Mouse (Mus musculus): Measurements from ENCODE around the gene Cdkn2aip. TPM values are rescaled to one million over a fixed set of nuclear protein-coding genes. Genes with fewer than 3 reads are reported as not detected.

Cdkn2aip gene
- polyA plus RNA-seq, 1 experiment, result 18.5 TPM

DNA sequence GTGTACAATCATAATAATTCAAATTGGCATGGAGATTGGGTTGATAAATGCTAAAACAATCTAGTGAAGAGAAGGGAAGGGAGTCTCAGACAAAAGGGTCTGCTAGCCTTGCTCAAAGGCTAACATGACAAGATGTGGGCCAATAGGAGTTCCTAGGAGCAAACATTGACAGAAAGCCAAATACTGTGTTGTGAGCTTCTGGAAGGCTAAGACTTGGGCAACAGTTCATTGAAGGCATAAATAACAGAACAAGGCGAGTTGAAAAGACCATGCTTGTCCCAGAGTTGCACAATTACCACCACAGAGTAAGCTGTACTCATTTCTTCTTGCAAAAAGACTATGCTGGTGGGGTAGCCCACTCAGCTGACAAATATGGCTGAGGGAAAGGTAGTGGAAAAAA, 16.0 kb downstream of the Cdkn2aip start:
- no peaks in the 10 kb centered on the region for H3K4me1 ChIP-seq (ENCODE audit: control insufficient read depth, insufficient read depth, insufficient read length, low read length)
- no peak overlapping the region for H3K27ac ChIP-seq (ENCODE audit: insufficient read depth, low read depth, low read length)
- no peaks in the 10 kb centered on the region for H3K27me3 ChIP-seq (ENCODE audit: control insufficient read depth, insufficient read depth, low read length)
- no peaks in the 10 kb centered on the region for H3K36me3 ChIP-seq (ENCODE audit: control insufficient read depth, insufficient read depth, low read length)
- H3K4me3 ChIP-seq (ENCODE audit: low read depth, low read length), result no peak overlapping the region
- WGBS, result 78% methylated on average over 1 of the region's 1 CpGs
- no peak for TF ChIP-seq POLR2A (IDR thresholded peaks at IDR 0.05; ENCODE audit: low read depth, low read length)
- TF ChIP-seq CTCF (IDR thresholded peaks at IDR 0.05; ENCODE audit: extremely low read depth, insufficient read length, insufficient replicate concordance, low read depth, low read length), result no peak

DNA sequence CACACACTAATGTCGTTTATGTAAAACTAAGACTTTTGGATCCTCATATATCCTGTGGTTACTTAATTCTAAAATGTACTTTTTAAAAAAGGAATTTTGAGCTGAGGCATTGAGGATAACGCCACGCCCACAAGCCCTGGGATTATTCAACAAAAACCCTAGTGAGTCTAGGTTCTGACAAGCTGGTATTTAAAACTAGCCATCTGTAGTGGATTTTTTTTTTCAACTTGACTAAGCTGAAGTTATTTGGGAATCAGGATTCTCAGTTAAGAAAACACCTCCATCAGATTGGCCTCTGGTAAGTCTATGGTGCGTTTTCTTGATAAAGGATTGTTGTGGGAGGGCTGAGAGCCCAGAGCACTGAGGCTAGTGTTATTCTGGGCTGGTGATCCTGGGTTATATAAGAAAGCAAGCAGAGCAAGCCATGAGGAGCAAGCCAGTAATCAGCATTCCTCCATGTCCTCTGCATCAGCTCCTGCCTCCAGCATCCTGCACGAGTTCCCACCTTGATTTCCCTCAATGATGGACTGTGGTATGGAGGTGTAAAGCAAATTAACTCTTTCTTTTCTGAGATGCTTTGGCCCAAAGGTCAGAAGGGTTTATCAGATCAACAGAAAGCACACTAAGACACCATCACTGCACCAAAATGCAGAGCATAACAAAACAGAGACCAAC, 18.2 kb downstream of the Cdkn2aip start:
- WGBS, result 73% methylated on average over 5 of the region's 5 CpGs
- Histone ChIP-seq H3K27ac (ENCODE audit: insufficient read depth, low read depth, low read length) (no peak overlapping the region), H3K4me1 (ENCODE audit: control insufficient read depth, insufficient read depth, insufficient read length, low read length) (no peaks in the 10 kb centered on the region), H3K4me3 (ENCODE audit: low read depth, low read length) (no peak overlapping the region), H3K36me3 (ENCODE audit: control insufficient read depth, insufficient read depth, low read length) (no peaks in the 10 kb centered on the region), H3K27me3 (ENCODE audit: control insufficient read depth, insufficient read depth, low read length) (no peaks in the 10 kb centered on the region)
- TF ChIP-seq CTCF (IDR thresholded peaks at IDR 0.05; ENCODE audit: extremely low read depth, insufficient read length, insufficient replicate concordance, low read depth, low read length) (no peak), POLR2A (IDR thresholded peaks at IDR 0.05; ENCODE audit: low read depth, low read length) (no peak)

DNA sequence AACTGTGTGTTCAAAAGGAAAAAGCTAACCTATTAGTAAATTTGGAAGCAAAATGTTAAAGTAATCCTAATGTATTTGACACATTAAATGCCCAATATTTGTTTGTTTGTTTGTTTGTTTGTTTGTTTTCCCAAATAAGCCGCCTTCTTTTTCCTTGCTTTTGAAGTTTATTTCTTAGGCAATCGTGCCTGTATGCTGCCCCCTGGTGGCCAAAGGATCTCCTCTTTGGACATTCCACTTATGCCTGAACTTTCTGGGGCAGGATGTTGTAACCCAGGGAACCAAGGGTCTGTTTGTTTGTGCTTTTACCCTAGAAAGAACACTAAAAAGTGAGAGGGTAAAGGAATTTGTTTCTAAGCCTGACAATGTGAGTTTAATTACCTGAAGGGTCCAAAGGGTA, 20.6 kb downstream of the Cdkn2aip start:
- H3K36me3 ChIP-seq (ENCODE audit: control insufficient read depth, insufficient read depth, low read length), result no peaks in the 10 kb centered on the region
- H3K4me3 ChIP-seq (ENCODE audit: low read depth, low read length), result no peak overlapping the region
- H3K27me3 ChIP-seq (ENCODE audit: control insufficient read depth, insufficient read depth, low read length), result no peaks in the 10 kb centered on the region
- H3K4me1 ChIP-seq (ENCODE audit: control insufficient read depth, insufficient read depth, insufficient read length, low read length), result no peaks in the 10 kb centered on the region
- 7% methylated on average over 2 of the region's 2 CpGs for WGBS
- peak; percentile 60; the same call in 1 of the 2 replicates for TF ChIP-seq CTCF (IDR thresholded peaks at IDR 0.05; ENCODE audit: extremely low read depth, insufficient read length, insufficient replicate concordance, low read depth, low read length)
- no peak for TF ChIP-seq POLR2A (IDR thresholded peaks at IDR 0.05; ENCODE audit: low read depth, low read length)
- no peak overlapping the region for H3K27ac ChIP-seq (ENCODE audit: insufficient read depth, low read depth, low read length)

DNA sequence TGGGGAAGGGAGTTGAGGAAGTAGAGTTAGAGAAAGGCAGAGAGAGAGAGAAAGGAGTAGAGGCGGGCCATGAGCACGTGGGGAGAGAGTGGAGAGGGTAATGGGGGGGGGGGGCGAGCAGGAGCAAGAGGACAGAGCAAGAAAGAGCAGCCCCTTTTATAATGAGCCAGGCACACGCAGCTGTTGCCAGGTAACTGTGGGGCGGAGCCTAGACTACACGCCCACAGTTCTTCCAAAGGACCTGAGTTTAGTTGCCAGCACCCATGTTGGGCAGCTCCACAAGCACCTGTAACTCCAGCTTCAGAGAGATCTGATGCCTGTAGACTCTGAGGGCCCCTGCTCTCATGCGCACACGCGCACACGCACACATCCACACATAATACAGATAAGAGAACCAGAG, 21.9 kb downstream of the Cdkn2aip start:
- Histone ChIP-seq H3K4me3 (ENCODE audit: low read depth, low read length) (no peak overlapping the region), H3K4me1 (ENCODE audit: control insufficient read depth, insufficient read depth, insufficient read length, low read length) (no peaks in the 10 kb centered on the region), H3K27me3 (ENCODE audit: control insufficient read depth, insufficient read depth, low read length) (no peaks in the 10 kb centered on the region), H3K27ac (ENCODE audit: insufficient read depth, low read depth, low read length) (no peak overlapping the region), H3K36me3 (ENCODE audit: control insufficient read depth, insufficient read depth, low read length) (no peaks in the 10 kb centered on the region)
- TF ChIP-seq CTCF (IDR thresholded peaks at IDR 0.05; ENCODE audit: extremely low read depth, insufficient read length, insufficient replicate concordance, low read depth, low read length) (no peak), POLR2A (IDR thresholded peaks at IDR 0.05; ENCODE audit: low read depth, low read length) (no peak)
- 77% methylated on average over 10 of the region's 10 CpGs for WGBS

DNA sequence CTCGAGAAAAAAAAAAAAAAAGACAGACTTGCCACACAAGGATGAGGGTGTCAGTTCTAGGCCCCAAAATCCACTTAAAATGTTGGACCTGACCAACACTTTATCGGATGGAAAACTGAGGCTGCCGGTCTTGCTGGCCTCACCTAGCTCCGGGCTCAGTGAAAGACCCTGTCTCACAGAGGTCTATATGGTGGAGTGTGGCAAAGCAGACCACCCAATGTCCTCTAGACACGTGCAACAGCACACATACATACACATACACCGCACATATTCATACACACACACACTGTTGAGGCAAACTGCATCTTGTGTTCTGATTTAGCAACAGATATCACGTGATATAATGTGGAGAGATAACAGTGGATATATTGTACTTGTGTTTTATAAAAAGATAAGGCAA, 22.4 kb downstream of the Cdkn2aip start:
- H3K4me1 ChIP-seq (ENCODE audit: control insufficient read depth, insufficient read depth, insufficient read length, low read length), result no peaks in the 10 kb centered on the region
- H3K27ac ChIP-seq (ENCODE audit: insufficient read depth, low read depth, low read length), result no peak overlapping the region
- TF ChIP-seq POLR2A (IDR thresholded peaks at IDR 0.05; ENCODE audit: low read depth, low read length) (no peak), CTCF (IDR thresholded peaks at IDR 0.05; ENCODE audit: extremely low read depth, insufficient read length, insufficient replicate concordance, low read depth, low read length) (no peak)
- H3K36me3 ChIP-seq (ENCODE audit: control insufficient read depth, insufficient read depth, low read length), result no peaks in the 10 kb centered on the region
- 77% methylated on average over 7 of the region's 7 CpGs for WGBS
- H3K27me3 ChIP-seq (ENCODE audit: control insufficient read depth, insufficient read depth, low read length), result no peaks in the 10 kb centered on the region
- H3K4me3 ChIP-seq (ENCODE audit: low read depth, low read length), result no peak overlapping the region

DNA sequence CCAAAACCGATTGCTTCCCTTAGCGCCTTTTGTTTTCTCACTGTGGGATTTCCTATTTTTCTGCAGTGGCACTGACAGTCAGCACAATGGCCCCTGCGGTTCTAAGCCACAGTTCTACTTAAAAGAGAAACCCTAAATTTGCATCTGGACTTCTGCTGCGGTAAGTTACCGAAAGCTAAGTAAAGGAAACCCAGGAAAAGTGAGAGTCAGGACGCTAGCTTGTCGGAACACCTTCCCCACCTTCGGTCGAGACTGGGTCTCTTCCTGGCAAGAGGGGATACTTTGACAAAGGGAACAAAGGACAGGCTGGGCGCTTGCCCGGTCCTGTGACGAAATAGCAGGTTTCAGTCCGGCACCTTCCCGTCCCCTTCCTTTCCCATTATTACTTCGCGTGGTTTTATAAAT, 23.1 kb downstream of the Cdkn2aip start:
- H3K27ac ChIP-seq (ENCODE audit: insufficient read depth, low read depth, low read length), result no peak overlapping the region
- WGBS, result 31% methylated on average over 16 of the region's 16 CpGs
- TF ChIP-seq POLR2A (IDR thresholded peaks at IDR 0.05; ENCODE audit: low read depth, low read length) (no peak), CTCF (IDR thresholded peaks at IDR 0.05; ENCODE audit: extremely low read depth, insufficient read length, insufficient replicate concordance, low read depth, low read length) (no peak)
- H3K36me3 ChIP-seq (ENCODE audit: control insufficient read depth, insufficient read depth, low read length), result no peaks in the 10 kb centered on the region
- H3K27me3 ChIP-seq (ENCODE audit: control insufficient read depth, insufficient read depth, low read length), result no peaks in the 10 kb centered on the region
- H3K4me3 ChIP-seq (ENCODE audit: low read depth, low read length), result peak overlapping the region; percentile 44
- no peaks in the 10 kb centered on the region for H3K4me1 ChIP-seq (ENCODE audit: control insufficient read depth, insufficient read depth, insufficient read length, low read length)

DNA sequence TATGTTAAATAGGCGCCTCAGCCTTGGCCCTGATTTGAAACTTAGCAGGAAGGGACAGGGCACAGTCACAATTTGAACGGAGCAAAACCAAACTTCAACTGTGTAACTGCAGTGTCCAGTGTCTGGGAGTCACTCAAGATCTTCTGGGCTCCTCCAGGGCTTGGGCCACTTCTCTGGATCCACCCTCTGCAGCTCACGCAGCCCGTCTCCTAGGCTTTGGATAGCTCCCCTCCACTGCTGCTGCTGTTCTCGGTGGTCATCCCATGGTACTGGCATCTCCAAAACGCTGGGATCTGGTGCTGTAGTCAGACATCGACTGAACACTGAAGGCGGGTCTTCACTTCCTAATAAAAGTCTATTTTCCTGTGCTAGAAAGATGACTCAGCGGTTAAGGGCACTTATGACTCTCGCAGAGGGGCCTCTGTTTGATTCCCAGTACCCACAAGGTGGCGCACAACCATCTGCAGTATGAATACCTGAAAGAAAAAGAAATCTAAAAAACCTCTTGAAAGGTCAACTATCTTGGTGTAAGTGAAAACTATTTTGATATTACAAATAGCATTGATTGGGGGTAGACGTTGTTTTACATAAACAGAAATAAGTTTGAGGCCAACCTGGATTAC, 23.9 kb downstream of the Cdkn2aip start:
- 65% methylated on average over 12 of the region's 12 CpGs for WGBS
- TF ChIP-seq POLR2A (IDR thresholded peaks at IDR 0.05; ENCODE audit: low read depth, low read length) (no peak), CTCF (IDR thresholded peaks at IDR 0.05; ENCODE audit: extremely low read depth, insufficient read length, insufficient replicate concordance, low read depth, low read length) (peak; percentile 26; the same call in 1 of the 2 replicates)
- H3K27ac ChIP-seq (ENCODE audit: insufficient read depth, low read depth, low read length), result no peak overlapping the region
- H3K27me3 ChIP-seq (ENCODE audit: control insufficient read depth, insufficient read depth, low read length), result no peaks in the 10 kb centered on the region
- H3K36me3 ChIP-seq (ENCODE audit: control insufficient read depth, insufficient read depth, low read length), result no peaks in the 10 kb centered on the region
- no peak overlapping the region for H3K4me3 ChIP-seq (ENCODE audit: low read depth, low read length)
- H3K4me1 ChIP-seq (ENCODE audit: control insufficient read depth, insufficient read depth, insufficient read length, low read length), result no peaks in the 10 kb centered on the region

Data from small intestine, adult 2 months (tissue).